Mouse (Mus musculus): Measurements from ENCODE around the gene G6pc2. TPM values are rescaled to one million over a fixed set of nuclear protein-coding genes. Genes with fewer than 3 reads are reported as not detected.

The G6pc2 gene
- total RNA-seq (2021) = not detected
- long read RNA-seq, experiment 1 = 0 reads
- long read RNA-seq, experiment 2 = 0 reads

DNA sequence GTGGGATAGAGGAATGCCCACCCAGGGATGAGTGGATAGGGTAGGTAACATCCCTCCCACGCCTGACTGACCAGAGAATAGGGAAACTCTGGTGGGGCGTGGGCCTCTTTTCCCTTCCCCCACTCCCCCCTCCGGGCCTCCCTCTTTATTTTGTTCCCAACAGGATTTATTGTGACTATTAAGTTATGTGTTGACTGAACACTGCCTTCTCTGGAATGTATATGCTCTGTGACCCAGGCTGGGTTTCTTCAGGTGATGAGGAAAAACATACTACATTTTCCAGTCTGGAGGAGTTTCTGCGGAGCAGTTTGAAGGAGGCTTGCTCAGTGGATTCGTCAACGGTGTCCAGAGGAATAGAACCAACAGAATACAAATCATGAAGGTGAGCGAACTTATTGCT lies at the start of gene G6pc2:
G6pc2 (plus strand) TSS at position 301 of the 400 bp plus-strand sequence.
- Histone ChIP-seq H3K27ac (no peak within 1 kb of the TSS), H3K4me3 (no peak within 1 kb of the TSS)
- no peak for TF ChIP-seq CTCF (IDR thresholded peaks at IDR 0.05)
- DNase-seq = no peak
- intact Hi-C loops (cut with DNase I) = no loop called here

DNA sequence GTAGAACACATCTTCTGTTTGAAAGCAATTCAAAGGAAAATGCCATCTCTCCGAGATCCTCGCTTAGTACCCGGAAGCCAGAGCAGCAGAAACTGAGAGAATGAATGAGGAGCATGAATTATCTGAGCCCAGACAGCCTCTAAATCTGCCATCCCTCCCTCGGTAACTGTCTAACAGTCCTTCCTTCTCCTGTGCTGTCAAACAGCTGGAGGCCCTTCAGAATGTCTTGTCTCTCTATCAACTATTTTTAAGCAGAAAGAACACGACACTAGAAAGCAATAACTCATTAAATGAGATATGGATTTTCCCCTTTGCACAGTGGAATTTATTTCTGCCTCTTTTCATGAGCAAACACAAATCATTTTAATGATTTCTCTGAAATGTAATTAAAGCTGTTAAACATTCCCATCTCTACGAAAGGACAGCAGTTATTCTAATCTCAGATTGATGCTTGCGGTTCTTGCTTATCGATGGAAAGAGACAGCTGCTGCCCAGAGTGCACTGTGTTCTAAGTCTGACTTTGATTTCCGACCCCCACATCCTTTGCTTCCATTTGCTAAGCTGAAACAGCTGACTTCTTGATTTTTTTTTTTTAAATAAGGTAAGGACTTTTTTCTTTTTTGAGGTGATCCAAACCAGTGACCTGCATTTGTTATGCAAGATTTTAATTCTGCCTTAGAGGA lies 40.3 kb upstream of the G6pc2 start:
- TF ChIP-seq CTCF (IDR thresholded peaks at IDR 0.05) = no peak
- intact Hi-C loops (cut with DNase I) = no loop called here
- no peak for DNase-seq
- H3K27ac ChIP-seq = no peak overlapping the region
- H3K4me3 ChIP-seq = no peak overlapping the region

DNA sequence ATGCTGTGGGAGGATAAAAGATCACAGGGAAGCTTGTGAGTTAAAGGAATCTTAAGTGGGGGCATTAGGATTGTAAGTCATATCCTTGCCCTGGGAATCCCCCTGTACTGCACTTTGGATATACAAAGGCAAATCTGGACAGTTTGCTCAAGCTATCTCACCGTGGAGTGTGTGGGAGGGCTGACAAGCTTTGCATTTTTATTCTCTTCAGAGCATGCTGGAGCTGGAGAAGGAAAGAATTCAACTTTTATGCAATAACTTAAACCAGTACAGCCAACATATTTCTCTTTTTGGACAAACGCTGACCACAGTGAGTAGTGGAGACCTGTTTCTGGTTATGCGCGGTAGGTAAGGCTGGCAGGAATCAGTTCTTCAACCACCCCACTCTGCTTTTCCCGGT lies 35.6 kb upstream of the G6pc2 start:
- DNase-seq = no peak
- no peak for TF ChIP-seq CTCF (IDR thresholded peaks at IDR 0.05)
- H3K4me3 ChIP-seq = no peak overlapping the region
- intact Hi-C loops (cut with DNase I) = no loop called here
- no peak overlapping the region for H3K27ac ChIP-seq

DNA sequence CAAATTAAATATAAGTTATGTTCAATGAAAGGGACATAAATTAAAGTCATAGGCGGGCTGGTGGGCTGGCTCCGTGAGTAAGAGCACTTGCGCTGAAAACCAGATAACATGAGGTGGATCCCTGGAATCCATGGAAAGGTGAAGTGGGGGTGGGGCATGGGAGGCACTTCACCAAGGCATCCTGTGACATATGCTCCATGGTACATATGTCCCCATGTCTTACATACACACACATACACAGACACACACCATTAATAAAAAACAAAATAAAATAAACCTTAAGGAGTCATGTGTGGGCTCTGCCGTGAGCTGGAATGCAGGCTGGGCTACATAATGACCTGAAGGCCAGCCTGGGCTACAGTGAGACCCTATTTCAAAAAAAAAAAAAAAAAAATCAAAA lies 31.2 kb upstream of the G6pc2 start:
- no peak for DNase-seq
- no peak overlapping the region for H3K4me3 ChIP-seq
- TF ChIP-seq CTCF (IDR thresholded peaks at IDR 0.05) = no peak
- H3K27ac ChIP-seq = no peak overlapping the region
- intact Hi-C loops (cut with DNase I) = no loop called here

DNA sequence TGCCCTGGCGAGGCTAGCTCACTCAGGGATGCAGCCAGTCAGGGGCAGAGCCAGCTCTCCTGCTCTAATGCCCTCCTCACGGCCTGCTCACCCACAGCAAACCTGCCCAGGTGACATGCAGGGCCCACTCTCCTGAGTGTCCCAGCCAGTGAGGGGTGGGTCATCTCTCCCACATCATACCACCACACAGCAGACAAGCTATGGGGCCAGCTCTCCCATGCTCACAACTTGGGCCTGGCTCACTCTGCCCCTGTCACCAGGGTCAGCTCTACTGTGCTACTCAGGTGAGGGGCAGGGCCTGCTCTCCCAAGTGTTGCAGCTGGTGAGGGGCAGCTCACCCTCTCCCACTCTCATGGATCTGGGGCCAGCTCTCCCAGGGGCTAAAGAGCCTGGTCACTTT lies 22.9 kb upstream of the G6pc2 start:
- no peak for TF ChIP-seq CTCF (IDR thresholded peaks at IDR 0.05)
- intact Hi-C loops (cut with DNase I) = no loop called here

DNA sequence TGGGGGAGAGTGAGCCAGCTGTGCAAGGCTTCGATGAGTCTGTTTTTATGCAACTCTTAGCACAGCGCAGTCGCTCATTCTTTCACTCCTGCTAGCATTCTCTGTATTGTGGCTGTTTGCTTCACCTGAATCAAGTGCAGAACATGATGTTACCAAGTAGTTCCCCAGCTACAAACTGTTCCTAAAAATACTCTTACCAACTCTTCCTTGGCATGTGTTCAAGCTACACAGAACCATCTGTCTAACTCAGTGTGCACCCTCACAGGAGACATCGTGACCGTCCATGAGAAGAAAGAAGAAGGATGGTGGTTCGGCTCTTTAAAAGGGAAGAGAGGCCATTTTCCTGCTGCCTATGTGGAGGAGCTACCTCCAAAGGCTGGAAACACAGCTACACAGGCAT lies 22.1 kb upstream of the G6pc2 start:
- Histone ChIP-seq H3K27ac (no peak overlapping the region), H3K4me3 (no peak overlapping the region)
- intact Hi-C loops (cut with DNase I) = no loop called here
- no peak for TF ChIP-seq CTCF (IDR thresholded peaks at IDR 0.05)
- no peak for DNase-seq

More for the DNA sequence above, 22.9 kb upstream of the G6pc2 start:
- DNase-seq = no peak
- Histone ChIP-seq H3K4me3 (no peak overlapping the region), H3K27ac (no peak overlapping the region)

DNA sequence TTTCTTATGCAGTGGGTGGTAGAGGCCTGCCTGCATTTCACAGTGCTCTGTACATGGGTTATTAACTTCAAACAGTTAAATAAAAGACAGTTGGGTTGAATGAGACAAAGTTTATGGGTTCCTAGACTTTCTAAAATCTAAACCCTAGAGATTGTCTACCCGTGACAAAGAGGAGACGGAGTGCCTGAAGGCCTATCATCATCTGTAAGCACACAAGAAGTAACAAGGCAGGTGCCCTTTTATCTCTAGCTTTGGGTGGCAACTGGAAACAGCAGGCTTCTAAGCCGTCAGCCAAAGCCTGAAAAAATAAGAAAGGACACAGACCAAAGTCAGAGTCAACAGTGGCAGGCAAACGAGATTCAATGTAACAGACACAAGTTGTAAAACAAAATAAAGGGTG lies 21.7 kb upstream of the G6pc2 start:
- no peak for TF ChIP-seq CTCF (IDR thresholded peaks at IDR 0.05)

DNA sequence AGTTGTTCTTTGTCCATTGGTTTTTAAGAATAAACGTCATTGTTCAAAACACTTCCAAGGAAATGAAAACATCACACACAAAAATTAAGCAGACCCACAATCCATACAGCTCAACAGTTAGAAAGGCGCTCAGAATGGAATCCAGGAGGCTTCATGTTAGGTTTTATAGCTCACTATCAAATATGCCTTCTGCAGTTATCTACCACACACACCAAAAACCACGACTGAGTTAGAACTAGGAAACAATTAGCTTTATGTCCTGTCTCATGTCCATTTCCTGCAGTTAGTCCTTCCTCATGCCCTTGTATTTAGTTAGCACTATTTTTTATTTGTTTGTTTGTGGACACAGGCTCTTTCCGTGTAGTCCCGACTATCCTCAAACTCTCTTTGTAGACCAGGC lies 19.8 kb upstream of the G6pc2 start:
- intact Hi-C loops (cut with DNase I) = no loop called here
- Histone ChIP-seq H3K27ac (no peak overlapping the region), H3K4me3 (no peak overlapping the region)
- DNase-seq = no peak
- TF ChIP-seq CTCF (IDR thresholded peaks at IDR 0.05) = no peak

More for the DNA sequence above, 21.7 kb upstream of the G6pc2 start:
- Histone ChIP-seq H3K27ac (no peak overlapping the region), H3K4me3 (no peak overlapping the region)
- no peak for DNase-seq
- intact Hi-C loops (cut with DNase I) = no loop called here

DNA sequence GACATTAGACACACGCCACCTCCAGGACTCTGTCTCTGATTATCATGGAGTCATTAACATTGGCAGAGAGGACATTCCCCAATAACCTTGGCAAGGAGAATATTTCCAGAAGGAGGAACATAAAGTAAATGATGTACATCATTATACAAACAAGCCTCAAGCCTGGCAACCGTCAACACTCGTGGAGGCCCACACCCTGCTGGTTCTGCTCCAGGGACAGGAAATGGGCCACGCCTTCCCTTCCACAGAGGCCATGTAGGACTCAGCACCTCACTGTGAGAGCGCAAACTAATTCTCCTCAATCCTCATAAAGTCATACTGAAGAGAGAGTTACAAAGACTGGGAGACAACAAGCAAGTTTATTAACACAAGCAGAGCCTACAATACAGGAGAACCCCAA lies 17.3 kb upstream of the G6pc2 start:
- TF ChIP-seq CTCF (IDR thresholded peaks at IDR 0.05) = no peak
- intact Hi-C loops (cut with DNase I) = no loop called here
- Histone ChIP-seq H3K27ac (no peak overlapping the region), H3K4me3 (no peak overlapping the region)
- no peak for DNase-seq

DNA sequence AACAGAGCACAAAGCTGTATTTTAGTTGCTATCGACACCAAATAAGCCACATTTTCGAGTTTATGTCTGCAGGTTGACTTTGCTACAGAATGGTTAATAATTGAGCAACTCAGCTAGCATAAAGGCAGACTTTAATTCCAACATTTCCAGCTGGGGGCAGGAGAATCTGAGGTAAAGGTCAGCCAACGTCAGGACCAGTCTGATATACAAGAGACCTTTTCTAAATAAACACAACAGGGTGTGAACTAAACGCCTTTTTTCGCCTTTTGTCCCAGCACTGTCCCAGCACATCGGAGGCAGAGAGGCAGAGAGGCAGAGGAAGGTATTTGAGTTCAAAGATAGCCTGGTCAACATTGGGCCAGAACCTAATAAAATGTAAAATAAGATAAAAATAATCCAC lies 5.7 kb upstream of the G6pc2 start:
- intact Hi-C loops (cut with DNase I) = no loop called here
- TF ChIP-seq CTCF (IDR thresholded peaks at IDR 0.05) = no peak
- Histone ChIP-seq H3K4me3 (peak overlapping the region; percentile 87), H3K27ac (no peak overlapping the region)
- DNase-seq = no peak

DNA sequence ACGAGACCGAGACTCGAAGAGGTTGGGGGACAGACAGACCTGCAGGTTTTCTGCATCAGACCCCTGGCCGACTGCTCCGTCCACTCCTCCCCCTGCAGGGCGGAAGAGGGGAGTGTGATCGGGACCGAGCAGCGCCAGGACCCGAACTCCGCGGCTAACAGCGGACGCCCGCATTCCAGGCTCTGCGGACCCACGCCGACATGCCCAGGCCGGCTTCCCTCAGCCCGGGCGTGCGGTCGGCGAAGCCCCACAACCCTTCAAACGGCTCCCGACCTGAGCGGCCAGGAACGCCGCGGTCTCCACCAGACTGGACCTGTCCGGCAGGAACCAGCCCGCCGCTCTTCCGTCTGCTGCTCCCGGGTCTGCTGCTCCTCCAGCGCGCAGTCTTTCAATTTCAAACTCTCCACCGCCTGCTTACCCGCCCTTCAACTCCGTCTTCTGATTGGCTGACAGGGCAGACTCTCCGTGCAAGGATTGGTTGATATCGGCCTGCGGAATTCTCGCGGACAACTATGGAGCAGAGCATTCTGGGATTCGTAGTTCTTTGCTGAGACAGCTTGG lies 5.0 kb upstream of the G6pc2 start, which contains the start of gene Spc25:
Spc25 (minus strand) TSS at position 404 of the 561 bp plus-strand sequence.
- H3K27ac ChIP-seq = peak within 1 kb of the TSS; percentile 63; the same call in 1 of the 2 replicates

DNA sequence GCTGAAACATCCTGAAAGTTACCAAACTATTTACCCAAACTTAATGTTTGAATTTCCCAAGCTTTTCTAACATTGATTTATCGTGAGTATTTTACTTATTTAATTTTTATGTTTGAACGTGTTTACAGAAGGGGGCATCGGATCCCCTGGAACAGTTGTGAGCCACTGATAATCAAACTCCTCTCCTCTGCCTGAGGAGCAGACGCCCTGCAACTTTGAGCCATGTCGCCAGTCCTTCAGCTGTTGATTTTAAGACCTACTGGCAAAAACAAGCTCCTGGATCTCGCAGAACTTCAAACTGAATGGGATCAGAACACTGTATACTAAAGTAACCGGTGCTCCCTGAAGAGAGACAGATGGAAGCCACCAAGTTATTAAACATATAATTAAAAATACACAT lies 4.3 kb upstream of the G6pc2 start:
- H3K4me3 ChIP-seq = peak overlapping the region; percentile 87
- intact Hi-C loops (cut with DNase I) = no loop called here
- no peak for DNase-seq
- peak overlapping the region; percentile 53; the same call in 1 of the 2 replicates for H3K27ac ChIP-seq
- no peak for TF ChIP-seq CTCF (IDR thresholded peaks at IDR 0.05)

More for the DNA sequence above, 5.0 kb upstream of the G6pc2 start, which contains the start of gene Spc25:
- no peak for TF ChIP-seq CTCF (IDR thresholded peaks at IDR 0.05)
- DNase-seq = peak; percentile 92
- peak within 1 kb of the TSS; percentile 87 for H3K4me3 ChIP-seq
- intact Hi-C loops (cut with DNase I) = no loop called here

DNA sequence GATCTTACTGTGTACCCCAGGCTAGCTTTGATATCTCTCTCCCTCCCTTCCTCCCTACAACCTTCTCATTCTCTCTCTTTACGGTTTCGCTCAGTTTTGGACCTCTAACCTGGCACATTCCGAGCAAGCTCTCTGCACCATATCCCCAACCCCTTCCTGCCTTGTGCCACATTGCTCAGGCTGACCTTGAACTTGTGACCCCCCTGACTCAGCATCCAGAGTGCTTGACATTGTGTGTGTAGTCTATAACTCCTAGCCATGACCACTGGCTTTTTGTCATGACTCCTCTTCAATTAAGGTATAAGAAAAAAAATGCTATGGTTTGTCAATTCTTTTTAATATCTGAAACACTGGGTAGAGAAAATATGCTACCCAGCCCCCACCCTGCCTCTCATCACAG lies 1.2 kb upstream of the G6pc2 start:
- Histone ChIP-seq H3K4me3 (no peak overlapping the region), H3K27ac (no peak overlapping the region)
- intact Hi-C loops (cut with DNase I) = no loop called here
- DNase-seq = no peak
- no peak for TF ChIP-seq CTCF (IDR thresholded peaks at IDR 0.05)

DNA sequence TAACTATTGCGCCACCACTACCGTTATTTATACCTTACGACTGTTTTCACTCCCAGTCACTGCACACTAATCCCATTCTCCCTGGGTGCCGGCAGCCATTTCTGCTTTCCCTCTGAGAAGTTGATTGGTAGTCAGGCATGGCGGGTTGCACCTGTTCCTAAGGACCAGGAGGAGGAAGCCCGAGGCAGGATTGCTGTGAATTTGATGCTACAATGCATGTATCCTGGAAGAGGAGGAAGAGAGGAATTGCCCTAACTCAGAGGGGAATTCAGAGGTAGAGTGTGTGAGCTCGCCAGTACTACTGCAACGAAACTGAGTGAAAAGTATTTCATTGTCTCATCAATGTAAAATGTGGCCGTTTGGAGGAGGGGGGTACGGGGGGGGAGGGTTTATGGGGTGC lies 1.8 kb downstream of the G6pc2 start:
- DNase-seq = no peak
- no peak overlapping the region for H3K4me3 ChIP-seq
- H3K27ac ChIP-seq = no peak overlapping the region
- intact Hi-C loops (cut with DNase I) = no loop called here
- TF ChIP-seq CTCF (IDR thresholded peaks at IDR 0.05) = no peak
